ENCODE assay signal across 7 mouse cellular contexts in genomic region chr7:28380237-28381016, GRCm38 (mm10). TPM values are rescaled to one million over a fixed set of nuclear protein-coding genes. Genes with fewer than 3 reads are reported as not detected.
DNase-seq lines count a peak whose midpoint lies in the region; ATAC-seq lines count a peak whose summit lies in the region.

Gene Zfp36, minus strand, starts transcription at chr7:28380253.

- H3K4me3 ChIP-seq in erythroblast, embryonic 14.5 days (replicated peaks): peak within 1 kb of the TSS; percentile 75
- peak within 1 kb of the TSS; percentile 51 for H3K4me3 ChIP-seq in hindbrain, embryonic 15.5 days
- peak within 1 kb of the TSS; percentile 49 for H3K4me3 ChIP-seq in midbrain, embryonic 13.5 days (replicated peaks)

- H3K4me1 ChIP-seq in erythroblast, embryonic 14.5 days (ENCODE audit: control insufficient read depth): peaks cover 95% of the 10 kb centered on the region
- peaks cover 59% of the 10 kb centered on the region for H3K4me1 ChIP-seq in hindbrain, embryonic 15.5 days (replicated peaks)
- H3K4me1 ChIP-seq in midbrain, embryonic 13.5 days (replicated peaks): peaks cover 59% of the 10 kb centered on the region

- H3K36me3 ChIP-seq in erythroblast, embryonic 14.5 days (ENCODE audit: control insufficient read depth): peaks cover 13% of the 10 kb centered on the region
- H3K36me3 ChIP-seq in hindbrain, embryonic 15.5 days: no peaks in the 10 kb centered on the region
- peaks cover 4% of the 10 kb centered on the region; the same call in 1 of the 2 replicates for H3K36me3 ChIP-seq in midbrain, embryonic 13.5 days

- H3K4me2 ChIP-seq in hindbrain, embryonic 15.5 days: peak within 1 kb of the TSS; percentile 86
- peak within 1 kb of the TSS; percentile 79 for H3K4me2 ChIP-seq in midbrain, embryonic 13.5 days (replicated peaks)

- DNase-seq in B cell, adult 2 months: peak; percentile 58 to 66
- DNase-seq in CD4-positive, CD25-positive, alpha-beta regulatory T cell, adult 2 months (ENCODE audit: low read depth, low spot score): peak; percentile 48
- no peak for DNase-seq in ovary, postnatal 36 days (ENCODE audit: low spot score)
- no peak for DNase-seq in MN1 (ENCODE audit: low spot score)

- peak within 1 kb of the TSS; percentile 62 for H3K9ac ChIP-seq in hindbrain, embryonic 15.5 days
- H3K9ac ChIP-seq in midbrain, embryonic 13.5 days (replicated peaks): peak within 1 kb of the TSS; percentile 77

- no peaks in the 10 kb centered on the region for H3K9me3 ChIP-seq in erythroblast, embryonic 14.5 days (ENCODE audit: control insufficient read depth, low read length)
- no peaks in the 10 kb centered on the region for H3K9me3 ChIP-seq in hindbrain, embryonic 15.5 days
- H3K9me3 ChIP-seq in midbrain, embryonic 13.5 days: no peaks in the 10 kb centered on the region

- ATAC-seq in hindbrain, embryonic 15.5 days (ENCODE audit: low FRiP score, low read depth): no peak
- no peak for ATAC-seq in midbrain, embryonic 13.5 days

- 58% methylated on average over 17 of the region's 17 CpGs for WGBS in hindbrain, embryonic 15.5 days
- WGBS in midbrain, embryonic 13.5 days: 61% methylated on average over 17 of the region's 17 CpGs

- H3K27me3 ChIP-seq in erythroblast, embryonic 14.5 days (ENCODE audit: control insufficient read depth): peaks cover 5% of the 10 kb centered on the region
- no peaks in the 10 kb centered on the region for H3K27me3 ChIP-seq in hindbrain, embryonic 15.5 days
- peaks cover 17% of the 10 kb centered on the region for H3K27me3 ChIP-seq in midbrain, embryonic 13.5 days

- peak within 1 kb of the TSS; percentile 75 for H3K27ac ChIP-seq in hindbrain, embryonic 15.5 days (replicated peaks)
- H3K27ac ChIP-seq in midbrain, embryonic 13.5 days: peak within 1 kb of the TSS; percentile 37

RNA-seq across cellular contexts. Expression of gene Zfp36, which starts in this region (rescaled TPM):
- polyA plus RNA-seq in erythroblast, embryonic 14.5 days (2012): 2.3 and 2.8 TPM in 2 replicates
- polyA plus RNA-seq in hindbrain, embryonic 15.5 days (2015; fragmentation: Nextera tagmentation; extraction: Ambion mirVana): 4.4 and 4.6 TPM in 2 replicates
- 3.1 and 4.2 TPM in 2 replicates for polyA plus RNA-seq in midbrain, embryonic 13.5 days (2015; fragmentation: Nextera tagmentation; extraction: Ambion mirVana)

Comparison
In these comparisons a context has a peak if more than half of its experiments do, and no peak if none do; other contexts are left out.
1. DNase-seq: peak in B cell, adult 2 months (2 of 2) and CD4-positive, CD25-positive, alpha-beta regulatory T cell, adult 2 months (single experiment); none in ovary, postnatal 36 days (single experiment) and MN1 (single experiment).
2. Peak in every context shown above with its lines, with median percentiles within 50 percentile points of each other: H3K4me3 ChIP-seq.